Mouse (Mus musculus) retina, postnatal 7 days (tissue): ENCODE results near the gene Trak2.
A peak's percentile ranks its signal among the peaks of the same experiment; 100 is the strongest.
"Not testable (repeated sequence)": the region's sequence is repeated elsewhere in the genome, so short reads cannot be mapped to it uniquely, and the experiment has no call there.

Experiments used
- DNase-seq: peaks from one replicate; pipeline ENCODE4 v3.0.0-alpha.2; 2012; ENCODE audit warnings: low read depth, low spot score

The Trak2 gene

DNA sequence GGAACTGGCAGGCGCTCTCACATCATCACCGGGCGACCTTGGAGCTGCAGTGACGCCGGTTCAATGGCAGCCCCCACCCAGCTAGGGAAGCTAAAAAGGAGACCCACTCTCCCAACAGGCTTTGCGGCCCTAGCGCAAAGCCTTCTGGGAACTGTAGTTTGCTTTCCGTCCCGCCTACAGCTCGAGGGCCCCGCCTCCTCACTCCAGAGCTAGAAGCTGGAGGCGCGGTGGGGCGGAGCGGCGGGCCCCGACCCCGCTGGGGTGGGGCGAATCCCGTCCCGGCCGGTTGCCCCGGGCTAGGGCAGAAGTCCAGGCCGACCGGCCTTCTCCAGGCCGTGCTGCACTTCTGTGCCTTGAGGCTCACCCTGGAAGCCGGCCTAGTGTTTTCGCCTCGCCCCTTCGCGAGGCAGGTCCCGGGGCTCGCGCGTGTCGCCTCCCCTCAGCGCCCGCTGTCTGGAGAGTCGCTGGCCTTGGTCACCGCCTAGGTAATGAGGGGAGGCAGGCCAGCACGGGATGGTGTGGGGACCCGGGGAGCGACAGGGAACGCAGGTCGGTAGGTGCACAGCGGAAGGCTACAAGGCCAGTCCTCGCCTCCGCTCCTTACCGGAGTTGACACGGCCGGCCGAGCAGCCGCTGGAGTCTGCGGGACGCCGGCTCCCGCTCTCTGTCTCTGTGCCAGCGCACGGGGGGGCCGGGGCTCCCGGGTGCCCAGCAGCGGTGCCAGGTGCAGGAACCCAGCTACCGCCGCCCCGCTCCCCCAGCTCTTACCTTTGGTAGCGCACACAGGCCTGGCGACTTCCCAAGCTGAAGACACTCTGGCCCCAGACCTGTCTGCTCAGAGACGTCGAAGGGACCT is at the start of gene Trak2, which contains the start of gene Stradb:
Gene Trak2, minus strand, starts transcription at position 65 of the 856 bp plus-strand sequence.
Gene Stradb, plus strand, starts transcription at position 157 of the 856 bp plus-strand sequence.
- DNase-seq = peak; percentile 93

- no peak for DNase-seq
Observed at GRCm38 (mm10) chr1:59021556-59021955, 48.3 kb upstream of the Trak2 start.

DNA sequence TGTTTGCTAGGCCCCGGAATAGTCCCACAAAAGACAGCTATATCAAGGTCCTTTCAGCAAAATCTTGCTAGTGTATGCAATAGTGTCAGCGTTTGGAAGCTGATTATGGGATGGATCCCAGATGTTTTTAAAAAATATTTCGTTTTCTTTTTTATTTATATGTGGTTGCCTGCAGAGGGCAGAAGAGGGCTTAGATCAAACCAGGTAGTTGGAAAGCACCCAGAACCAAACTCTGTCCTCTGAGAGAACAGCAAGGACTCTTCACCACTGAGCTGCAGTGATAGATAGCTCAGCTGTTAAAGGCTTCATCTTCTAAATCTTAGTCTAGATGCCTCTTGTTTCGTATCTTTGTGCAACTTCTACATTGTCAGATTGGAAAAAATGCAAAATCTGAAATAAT is 36.0 kb upstream of the Trak2 start:
- DNase-seq = no peak

DNA sequence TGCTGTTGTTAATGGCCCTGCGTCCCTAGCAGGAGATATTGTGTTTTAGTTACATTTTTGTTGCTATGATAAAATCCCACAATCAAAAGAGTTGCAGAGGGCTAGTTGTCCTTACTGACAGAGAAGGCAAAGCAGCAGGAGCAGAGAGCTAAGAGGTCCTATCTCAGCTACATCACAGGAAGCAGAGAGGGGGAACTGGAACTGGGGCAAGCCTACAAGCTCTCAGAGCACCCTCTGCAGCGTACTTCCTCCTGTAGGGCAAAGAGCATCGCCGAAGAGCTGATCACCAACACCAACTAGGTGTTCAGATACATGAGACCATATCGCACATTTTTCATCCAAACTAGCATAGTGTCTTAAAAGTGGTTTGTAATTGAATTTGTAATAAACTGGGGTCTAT is 22.1 kb upstream of the Trak2 start:
- DNase-seq = no peak

- no peak for DNase-seq
Observed at GRCm38 (mm10) chr1:58993723-58994122, 20.5 kb upstream of the Trak2 start.

DNA sequence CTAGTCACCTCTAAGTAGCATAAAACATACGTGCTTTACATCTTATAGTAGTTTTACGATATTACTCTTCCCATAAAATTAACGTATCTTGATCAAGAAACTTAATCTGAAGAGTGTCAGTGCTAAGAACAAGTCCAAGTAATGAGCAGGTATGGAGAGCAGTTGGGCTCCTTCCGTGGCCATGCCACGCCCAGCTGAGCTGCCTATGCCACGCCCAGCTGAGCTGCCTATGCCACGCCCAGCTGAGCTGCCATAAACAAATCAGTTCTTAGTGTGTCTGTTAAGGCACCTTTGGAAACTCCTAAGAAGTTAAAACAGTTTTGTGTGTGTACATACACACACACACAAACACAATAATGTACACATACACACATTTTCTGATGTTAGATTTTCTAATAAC is 19.9 kb upstream of the Trak2 start:
- no peak for DNase-seq

- DNase-seq = no peak
Observed at GRCm38 (mm10) chr1:58984586-58984985, 11.4 kb upstream of the Trak2 start.

DNA sequence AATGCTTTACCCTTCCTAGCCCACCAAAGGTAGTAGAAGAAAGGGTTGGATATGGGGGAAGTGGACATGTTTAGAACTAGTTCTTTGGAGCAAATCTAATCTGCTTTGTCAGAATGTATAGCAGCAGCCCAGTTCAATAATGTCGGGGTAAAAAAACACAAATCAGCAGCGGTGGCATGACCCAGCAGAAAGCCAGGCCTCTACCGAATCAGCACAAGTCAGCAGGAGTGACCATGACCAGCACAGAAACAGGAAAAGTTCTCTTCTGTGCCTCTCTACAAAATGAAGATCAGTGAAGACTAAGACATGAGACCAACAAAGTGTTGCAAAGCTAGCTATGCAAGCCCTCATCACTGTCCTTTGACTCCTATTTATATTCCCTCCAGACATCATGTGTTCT is 9.0 kb upstream of the Trak2 start:
- no peak for DNase-seq

- DNase-seq = peak; percentile 67
Observed at GRCm38 (mm10) chr1:58972851-58973365, 322 bp downstream of the Trak2 start.

DNA sequence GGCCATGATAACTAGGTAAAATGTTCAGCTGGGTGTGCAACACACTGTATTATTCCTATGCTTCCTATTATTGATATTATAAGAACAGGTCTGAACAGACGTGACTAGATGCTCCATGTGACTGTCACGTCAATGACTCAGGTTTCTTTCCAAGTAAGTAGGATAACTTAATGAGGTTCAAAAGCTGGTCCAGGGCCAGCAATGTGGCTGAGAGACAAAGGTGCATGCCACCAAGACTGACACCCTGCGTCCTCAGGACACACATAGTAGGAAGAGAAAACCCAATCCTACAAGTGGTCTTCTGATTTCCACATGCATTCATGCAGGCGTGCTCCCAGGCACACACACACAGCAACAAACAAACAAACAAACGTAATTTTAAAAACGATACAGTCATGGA is 2.1 kb downstream of the Trak2 start:
- DNase-seq = no peak

DNA sequence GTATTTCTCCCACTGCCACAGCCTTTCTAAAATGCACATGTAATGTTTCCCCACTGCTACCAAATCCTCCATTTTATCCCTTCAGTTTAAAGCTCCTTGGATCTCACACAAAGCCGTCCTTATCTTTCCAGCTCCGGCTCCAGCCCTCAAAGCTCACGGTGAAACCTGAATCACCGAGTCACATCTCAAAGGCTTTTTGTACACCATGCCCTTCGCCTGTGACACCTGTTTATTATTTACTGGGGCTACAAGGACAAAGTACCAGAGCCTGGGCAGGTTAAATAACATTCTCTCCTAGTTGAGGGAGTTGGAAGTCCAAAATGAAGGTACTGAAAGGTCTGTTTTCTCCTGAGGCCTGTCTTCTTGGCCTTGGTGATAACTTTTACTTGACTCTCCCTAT is 3.2 kb downstream of the Trak2 start:
- no peak for DNase-seq

DNA sequence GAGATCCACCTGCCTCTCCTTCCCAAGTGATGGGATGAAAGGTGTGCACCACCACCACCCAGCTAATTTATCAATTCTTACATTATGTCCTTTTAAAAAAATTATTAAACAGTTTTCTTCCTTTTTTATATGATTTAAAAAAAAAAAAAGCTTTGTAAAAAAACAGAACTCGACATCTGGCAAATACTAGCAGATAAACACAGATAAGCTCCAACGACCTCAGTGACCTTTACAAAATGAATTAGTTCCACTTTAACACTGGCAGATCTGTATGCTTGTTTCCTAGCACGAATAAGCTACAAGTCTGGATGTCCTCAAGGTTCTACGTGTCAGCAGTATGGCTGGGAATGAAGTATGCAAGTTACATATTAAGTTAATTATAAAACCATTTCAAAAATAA is 5.7 kb downstream of the Trak2 start:
- DNase-seq = no peak

DNA sequence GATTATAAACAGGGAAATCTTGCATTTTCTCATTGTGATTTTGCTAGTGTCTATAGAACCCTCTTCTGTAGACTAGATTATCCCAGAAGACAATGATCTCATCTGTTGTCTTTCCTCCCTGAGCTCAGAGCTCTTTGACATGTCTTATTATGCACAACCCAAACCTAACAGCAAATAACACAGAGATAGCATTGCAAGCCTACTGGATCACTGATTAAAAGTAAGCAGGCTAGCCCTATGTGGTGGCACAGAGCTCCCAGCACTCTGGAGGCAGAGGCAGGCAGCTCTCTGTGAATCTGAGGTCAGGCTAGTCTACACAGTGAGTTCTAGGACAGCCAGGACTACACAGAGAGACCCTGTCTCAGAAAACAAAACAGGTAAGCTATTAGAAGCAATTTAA is 10.4 kb downstream of the Trak2 start:
- DNase-seq = no peak

GRCm38 (mm10) chr1:58962418-58962817 is 10.8 kb downstream of the Trak2 start:
- DNase-seq = no peak

DNA sequence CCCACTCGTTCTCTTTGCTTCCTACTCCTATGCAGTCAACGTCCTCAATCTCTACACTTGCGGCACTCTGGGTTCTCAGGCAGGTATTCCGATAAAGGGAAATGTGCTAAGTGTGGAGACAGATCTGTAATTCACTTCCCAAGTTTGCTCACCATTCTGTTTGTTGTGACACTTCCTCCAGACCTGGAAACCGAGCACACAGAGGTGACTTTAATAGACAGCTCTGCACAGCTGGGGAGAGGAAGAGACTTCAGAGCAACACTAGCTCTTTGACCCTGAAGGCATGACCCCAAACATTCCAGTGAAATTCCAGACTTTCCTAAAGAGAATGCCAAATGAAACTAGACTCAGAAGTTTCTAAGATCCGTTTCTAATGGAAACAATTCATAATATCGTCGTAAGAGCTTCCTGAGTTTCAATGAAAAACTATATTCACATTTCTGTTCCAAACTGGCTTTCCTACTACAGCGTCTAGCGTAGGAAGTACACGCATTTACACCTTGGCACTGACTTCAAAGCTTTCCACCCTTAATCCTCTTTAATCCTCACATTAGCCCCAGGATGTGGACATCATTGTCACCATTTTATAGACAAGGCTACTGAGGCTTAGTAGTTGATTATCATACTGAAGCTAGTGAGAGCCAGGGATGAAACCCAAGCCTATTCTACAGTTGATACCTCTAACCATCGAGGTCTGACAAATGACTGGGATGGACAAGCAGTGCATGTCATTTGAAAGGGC is 11.9 kb downstream of the Trak2 start:
- no peak for DNase-seq

- no peak for DNase-seq
Observed at GRCm38 (mm10) chr1:58959682-58960081, 13.5 kb downstream of the Trak2 start.

- DNase-seq = not testable (repeated sequence)
Observed at GRCm38 (mm10) chr1:58958789-58959526, 14.3 kb downstream of the Trak2 start.

DNA sequence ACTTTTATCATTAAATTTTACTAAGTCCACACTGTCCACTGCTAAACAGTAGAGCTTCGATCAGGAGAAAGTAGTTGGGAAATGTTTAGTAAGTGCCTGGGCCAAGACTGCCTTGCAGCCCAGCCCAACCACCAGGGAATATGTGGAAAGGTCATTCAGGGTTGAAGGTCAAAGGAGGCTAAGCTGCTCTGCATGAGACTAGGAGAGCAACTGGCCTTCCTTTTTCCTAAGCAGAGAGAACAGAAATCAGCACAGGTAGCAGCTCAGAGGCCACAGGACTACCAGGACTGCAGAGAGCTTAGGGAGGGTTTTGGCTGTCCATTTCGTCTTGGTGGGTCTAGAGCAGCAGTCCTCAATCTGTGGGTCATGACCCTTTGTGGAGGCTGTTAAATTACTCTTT is 15.3 kb downstream of the Trak2 start:
- no peak for DNase-seq

DNA sequence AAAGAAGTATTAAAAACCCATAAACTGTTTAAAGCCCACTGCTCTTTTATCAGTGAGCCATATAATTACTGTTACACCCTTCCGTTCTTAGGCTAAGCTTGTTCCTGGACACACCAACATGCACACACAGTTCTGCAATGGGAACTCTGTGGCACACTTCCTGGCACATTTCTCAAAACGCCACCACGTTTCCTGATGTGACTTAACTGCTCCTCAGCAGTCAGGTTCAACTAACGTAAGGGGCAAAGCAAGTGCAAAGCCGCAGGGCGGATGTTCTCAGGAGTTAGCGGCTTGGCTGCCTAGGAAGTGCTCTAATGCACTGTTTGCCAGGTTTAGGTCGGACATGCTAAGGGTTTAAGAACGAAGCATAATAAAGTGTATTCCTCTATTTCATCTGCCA is 17.0 kb downstream of the Trak2 start:
- no peak for DNase-seq

- no peak for DNase-seq
Observed at GRCm38 (mm10) chr1:58955716-58956115, 17.5 kb downstream of the Trak2 start.

DNA sequence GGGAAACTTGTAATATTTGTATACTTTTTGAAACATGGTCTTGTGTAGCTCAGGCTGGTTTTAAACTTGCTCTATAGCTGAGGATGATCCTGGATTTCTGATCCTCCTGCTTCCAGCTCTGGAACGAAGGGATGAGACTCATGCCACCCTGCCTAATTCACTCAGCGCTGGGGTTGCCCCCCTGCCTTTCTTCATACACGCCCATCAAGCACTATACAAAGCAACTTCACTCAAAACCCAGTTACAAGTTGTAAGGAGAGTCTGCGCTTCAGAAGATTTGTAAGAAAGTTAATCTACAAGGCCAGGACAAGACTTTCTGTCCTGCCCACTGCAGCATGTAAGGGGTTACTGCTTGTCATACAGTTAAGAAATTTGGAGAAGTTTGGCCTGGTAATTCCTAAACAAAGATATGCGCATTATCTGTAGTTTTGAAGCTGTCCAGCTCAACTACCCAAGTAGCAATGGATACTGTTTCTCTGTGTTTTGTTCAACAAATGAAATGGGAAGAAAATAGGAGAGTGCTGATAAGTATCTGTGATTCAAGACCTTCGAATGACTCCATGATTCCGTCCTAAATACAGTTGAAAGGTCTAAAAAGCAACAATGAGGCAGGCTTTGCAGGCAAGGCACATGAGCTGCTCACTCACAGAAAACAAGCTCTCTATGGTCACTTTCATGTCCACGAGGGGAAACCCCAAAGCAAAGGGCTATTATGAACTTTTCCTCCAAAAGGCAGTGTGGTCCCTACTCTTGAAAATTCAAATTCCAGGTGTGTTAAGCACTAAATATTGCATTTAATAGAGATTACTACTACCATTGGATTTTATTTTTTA is 18.4 kb downstream of the Trak2 start:
- no peak for DNase-seq
